Mouse (Mus musculus) midbrain, embryonic 10.5 days (tissue): ENCODE results near the gene Hhatl. TPM values are rescaled to one million over a fixed set of nuclear protein-coding genes. Genes with fewer than 3 reads are reported as not detected.

Source experiments
- DNase-seq: peaks from one replicate; pipeline ENCODE4 v3.0.0-alpha.2; 2017; ENCODE audit warnings: low spot score
- H3K27ac ChIP-seq: fragments of 300-500 bp; sonication (generic); replicated peaks from 2 replicates; pipeline ENCODE4 v1.5.1; 2016; ENCODE audit warnings: mild to moderate bottlenecking
- H3K27me3 ChIP-seq: fragments of 300-500 bp; sonication (generic); 2 replicates; pipeline ENCODE4 v1.6.1; 2016; ENCODE audit warnings: low read depth, mild to moderate bottlenecking; ENCODE audit not compliant: poor library complexity, severe bottlenecking
- H3K36me3 ChIP-seq: fragments of 300-500 bp; sonication (generic); 2 replicates; pipeline ENCODE4 v1.6.1; 2016; ENCODE audit warnings: mild to moderate bottlenecking, moderate library complexity
- H3K4me1 ChIP-seq: fragments of 300-500 bp; sonication (generic); 2 replicates; pipeline ENCODE4 v1.6.1; 2016
- H3K4me3 ChIP-seq: fragments of 300-500 bp; sonication (generic); 2 replicates; pipeline ENCODE4 v1.5.1; 2016; ENCODE audit warnings: mild to moderate bottlenecking, moderate library complexity
- H3K9me3 ChIP-seq: fragments of 300-500 bp; sonication (generic); replicated peaks from 2 replicates; pipeline ENCODE4 v1.6.1; 2016; ENCODE audit warnings: mild to moderate bottlenecking
- WGBS: fragments of 180-500 bp; shearing (Covaris S2); methylation state at CpG from one replicate; pipeline ENCODE4 v1.1.7; 2016; 5-methylcytosine and 5-hydroxymethylcytosine counted together
- polyA plus RNA-seq: library from polyadenylated mRNA; unstranded; fragments of >200 nt; fragmentation: Nextera tagmentation; extraction: Ambion mirVana; gene quantifications from 2 replicates; pipeline ENCODE4 v1.2.1, GENCODE M21; 2016

Gene Hhatl
- polyA plus RNA-seq, 1 experiment from 2014 or later, result not detected

DNA sequence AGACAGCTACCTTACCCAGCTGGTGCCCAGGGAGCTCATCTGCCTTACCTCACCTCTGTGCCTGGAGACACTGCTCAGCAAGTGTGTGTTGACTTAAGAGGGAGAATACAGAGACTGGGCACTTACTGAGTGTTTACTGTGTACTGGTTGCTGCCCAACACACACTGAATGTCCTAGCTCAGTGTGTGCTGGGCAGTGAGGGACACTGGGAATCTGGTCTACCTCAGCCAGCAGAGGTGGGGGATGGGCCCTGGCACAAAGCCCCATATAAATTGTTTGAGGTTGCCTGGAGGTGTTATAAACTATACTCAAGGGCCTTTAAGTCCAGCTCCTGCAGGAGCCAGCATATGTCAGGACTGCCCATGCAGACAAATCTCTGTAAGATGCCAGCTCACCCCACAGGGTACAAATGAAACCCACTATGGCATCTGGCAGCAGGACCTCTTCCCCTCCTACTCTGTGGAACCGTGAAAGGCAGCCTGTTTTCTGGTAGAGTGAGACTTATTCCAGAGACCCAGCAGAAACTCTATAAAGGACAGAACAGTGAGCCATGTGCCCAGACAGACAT, 2.7 kb upstream of the Hhatl start:
- peaks cover 25% of the 10 kb centered on the region for H3K4me1 ChIP-seq
- no peaks in the 10 kb centered on the region for H3K9me3 ChIP-seq
- DNase-seq, result no peak
- WGBS, result 61% methylated on average over 1 of the region's 1 CpGs
- H3K27ac ChIP-seq, result no peak overlapping the region
- no peak overlapping the region for H3K4me3 ChIP-seq
- H3K36me3 ChIP-seq, result no peaks in the 10 kb centered on the region
- no peaks in the 10 kb centered on the region for H3K27me3 ChIP-seq

GRCm38 (mm10) chr9:121791206-121791605, 1.1 kb downstream of the Hhatl start:
- H3K9me3 ChIP-seq, result no peaks in the 10 kb centered on the region
- H3K4me1 ChIP-seq, result peaks cover 12% of the 10 kb centered on the region; the same call in 1 of the 2 replicates
- no peak overlapping the region for H3K4me3 ChIP-seq
- peak; percentile 60 for DNase-seq
- H3K36me3 ChIP-seq, result no peaks in the 10 kb centered on the region
- H3K27me3 ChIP-seq, result no peaks in the 10 kb centered on the region
- H3K27ac ChIP-seq, result no peak overlapping the region
- 12% methylated on average over 5 of the region's 5 CpGs for WGBS

GRCm38 (mm10) chr9:121786359-121786758, 5.9 kb downstream of the Hhatl start:
- WGBS, result 90% methylated on average over 2 of the region's 2 CpGs
- no peaks in the 10 kb centered on the region for H3K36me3 ChIP-seq
- peaks cover 3% of the 10 kb centered on the region; the same call in 1 of the 2 replicates for H3K4me1 ChIP-seq
- no peaks in the 10 kb centered on the region for H3K27me3 ChIP-seq
- no peak for DNase-seq
- no peak overlapping the region for H3K27ac ChIP-seq
- H3K9me3 ChIP-seq, result no peaks in the 10 kb centered on the region
- no peak overlapping the region for H3K4me3 ChIP-seq

GRCm38 (mm10) chr9:121785261-121785660, 7.0 kb downstream of the Hhatl start:
- WGBS, result 86% methylated on average over 8 of the region's 8 CpGs
- no peak overlapping the region for H3K4me3 ChIP-seq
- H3K9me3 ChIP-seq, result no peaks in the 10 kb centered on the region
- no peaks in the 10 kb centered on the region for H3K36me3 ChIP-seq
- no peaks in the 10 kb centered on the region; the same call in 1 of the 2 replicates for H3K4me1 ChIP-seq
- peaks cover 7% of the 10 kb centered on the region for H3K27me3 ChIP-seq
- H3K27ac ChIP-seq, result no peak overlapping the region
- DNase-seq, result no peak

DNA sequence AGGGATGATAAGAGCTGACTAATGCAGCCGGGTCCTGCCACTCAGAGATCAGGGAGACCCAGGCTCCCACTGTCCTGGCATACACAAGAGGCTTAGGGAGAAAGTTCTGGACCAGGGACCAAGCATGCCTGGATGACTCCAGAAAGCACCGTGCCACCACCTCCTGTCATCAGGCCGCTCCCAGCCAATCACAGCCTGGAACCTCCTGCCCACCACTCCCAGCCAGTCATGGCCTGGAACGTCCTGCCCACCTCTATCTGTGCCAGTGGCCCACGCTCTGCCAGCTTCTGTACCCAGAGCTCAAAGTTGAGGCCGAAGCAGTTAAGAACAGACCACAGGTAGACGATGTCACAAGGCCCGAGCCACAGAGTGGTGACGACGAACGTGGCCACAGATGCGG, 7.5 kb downstream of the Hhatl start:
- no peak overlapping the region for H3K4me3 ChIP-seq
- peaks cover 12% of the 10 kb centered on the region for H3K27me3 ChIP-seq
- no peaks in the 10 kb centered on the region for H3K9me3 ChIP-seq
- WGBS, result 93% methylated on average over 12 of the region's 12 CpGs
- DNase-seq, result no peak
- H3K27ac ChIP-seq, result no peak overlapping the region
- no peaks in the 10 kb centered on the region for H3K36me3 ChIP-seq
- H3K4me1 ChIP-seq, result no peaks in the 10 kb centered on the region; the same call in 1 of the 2 replicates

- H3K4me1 ChIP-seq, result peaks cover 11% of the 10 kb centered on the region
- peaks cover 57% of the 10 kb centered on the region for H3K27me3 ChIP-seq
- peak; percentile 35 for DNase-seq
- H3K9me3 ChIP-seq, result no peaks in the 10 kb centered on the region
- no peaks in the 10 kb centered on the region for H3K36me3 ChIP-seq
- H3K4me3 ChIP-seq, result peak overlapping the region; percentile 45
- no peak overlapping the region; the same call in 1 of the 2 replicates for H3K27ac ChIP-seq
- WGBS, result 13% methylated on average over 54 of the region's 54 CpGs
These were observed 14.2 kb downstream of the Hhatl start for GRCm38 (mm10) chr9:121778066-121778624.

GRCm38 (mm10) chr9:121777484-121778065, 14.7 kb downstream of the Hhatl start, which contains the start of gene Klhl40:
Gene Klhl40 (plus strand): TSS chr9:121777607.
- Histone ChIP-seq H3K27ac (no peak within 1 kb of the TSS; the same call in 1 of the 2 replicates), H3K36me3 (no peaks in the 10 kb centered on the region), H3K4me1 (peaks cover 11% of the 10 kb centered on the region), H3K9me3 (no peaks in the 10 kb centered on the region), H3K4me3 (peak within 1 kb of the TSS; percentile 45), H3K27me3 (peaks cover 57% of the 10 kb centered on the region)
- DNase-seq, result no peak
- 23% methylated on average over 30 of the region's 30 CpGs for WGBS

DNA sequence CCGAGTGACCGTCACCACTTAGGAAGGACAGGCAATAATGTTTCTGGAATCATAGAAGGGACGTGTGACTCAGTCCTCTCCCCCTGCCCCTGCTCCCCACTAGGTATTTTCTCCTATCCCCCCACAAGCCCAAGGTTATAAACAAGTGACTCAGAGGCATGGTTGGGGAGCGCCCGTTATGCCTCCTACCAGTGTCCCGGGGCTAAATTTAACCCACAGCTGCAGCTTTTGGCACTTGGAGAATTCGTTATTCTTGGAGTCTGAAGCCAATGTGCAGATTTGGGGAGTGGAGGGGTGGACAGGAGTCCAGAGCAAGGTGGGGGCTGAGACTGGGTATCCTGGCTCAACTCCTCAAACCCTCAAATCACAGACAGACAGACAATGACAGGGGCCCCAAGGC, 15.8 kb downstream of the Hhatl start:
- Histone ChIP-seq H3K4me1 (peaks cover 11% of the 10 kb centered on the region), H3K27me3 (peaks cover 57% of the 10 kb centered on the region), H3K36me3 (no peaks in the 10 kb centered on the region), H3K4me3 (no peak overlapping the region), H3K9me3 (no peaks in the 10 kb centered on the region), H3K27ac (no peak overlapping the region)
- no peak for DNase-seq
- 87% methylated on average over 7 of the region's 7 CpGs for whole genome bisulfite sequencing

DNA sequence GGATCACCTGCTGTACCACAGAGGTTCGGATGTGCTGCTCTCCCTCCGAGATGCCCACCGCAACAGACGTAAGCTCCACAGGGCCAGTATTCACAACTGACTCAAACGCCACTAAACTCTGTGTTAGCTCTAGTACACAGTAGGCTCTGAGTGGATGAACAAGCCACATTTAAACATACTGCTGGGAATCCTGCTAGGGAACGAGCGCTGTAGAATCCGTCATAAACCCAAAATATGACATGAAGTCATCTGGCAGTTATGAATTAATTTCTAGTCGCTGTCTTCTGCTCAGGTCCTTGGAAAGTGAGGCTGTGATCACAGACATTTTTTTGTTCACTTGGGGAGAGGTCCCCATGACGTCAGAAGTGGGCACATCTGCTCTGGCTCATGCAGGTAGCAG, 16.4 kb downstream of the Hhatl start:
- no peak overlapping the region for H3K4me3 ChIP-seq
- no peaks in the 10 kb centered on the region for H3K36me3 ChIP-seq
- no peaks in the 10 kb centered on the region for H3K9me3 ChIP-seq
- WGBS, result 85% methylated on average over 10 of the region's 10 CpGs
- peaks cover 56% of the 10 kb centered on the region for H3K27me3 ChIP-seq
- no peak overlapping the region for H3K27ac ChIP-seq
- no peak for DNase-seq
- H3K4me1 ChIP-seq, result peaks cover 11% of the 10 kb centered on the region

GRCm38 (mm10) chr9:121772412-121772811, 19.9 kb downstream of the Hhatl start:
- H3K9me3 ChIP-seq, result no peaks in the 10 kb centered on the region
- DNase-seq, result no peak
- no peaks in the 10 kb centered on the region; the same call in none of the 2 replicates for H3K4me1 ChIP-seq
- peaks cover 21% of the 10 kb centered on the region for H3K27me3 ChIP-seq
- H3K36me3 ChIP-seq, result peaks cover 17% of the 10 kb centered on the region
- no peak overlapping the region for H3K27ac ChIP-seq
- H3K4me3 ChIP-seq, result no peak overlapping the region
- 85% methylated on average over 5 of the region's 5 CpGs for WGBS

DNA sequence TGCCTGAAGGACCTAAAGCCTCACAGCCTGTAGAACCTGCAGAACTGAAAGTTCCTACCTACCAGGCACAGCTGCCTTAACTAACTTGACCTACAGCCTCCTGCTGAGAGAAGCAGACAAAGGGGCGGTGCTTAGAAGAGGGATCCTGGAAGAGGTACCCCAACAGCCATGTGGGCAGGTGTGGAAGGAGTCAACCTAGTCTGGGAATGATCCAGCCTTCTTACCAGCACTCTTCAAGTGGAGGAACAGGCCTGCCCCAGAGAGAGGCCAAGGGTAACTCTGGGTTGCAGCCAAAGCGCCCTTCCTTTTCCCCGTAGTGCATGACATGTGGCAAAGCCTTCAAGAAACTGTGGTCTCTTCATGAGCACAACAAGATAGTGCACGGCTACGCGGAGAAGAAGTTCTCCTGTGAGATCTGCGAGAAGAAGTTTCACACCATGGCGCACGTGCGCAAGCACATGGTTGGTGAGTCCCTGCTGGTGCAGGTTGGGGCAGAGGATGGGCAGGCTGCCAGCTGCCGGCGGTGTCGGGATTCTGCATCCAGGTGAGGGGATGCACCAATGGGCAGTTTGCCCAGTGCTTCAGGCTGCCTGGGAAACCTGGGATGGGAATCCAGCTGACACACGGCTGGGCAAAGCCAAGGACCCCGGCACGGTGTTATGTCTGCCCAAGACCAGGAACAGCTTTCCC, 27.0 kb downstream of the Hhatl start:
- no peaks in the 10 kb centered on the region for H3K9me3 ChIP-seq
- H3K4me3 ChIP-seq, result no peak overlapping the region
- peaks cover 74% of the 10 kb centered on the region for H3K36me3 ChIP-seq
- H3K27ac ChIP-seq, result no peak overlapping the region
- 94% methylated on average over 16 of the region's 16 CpGs for whole genome bisulfite sequencing
- no peaks in the 10 kb centered on the region for H3K27me3 ChIP-seq
- DNase-seq, result no peak
- peaks cover 23% of the 10 kb centered on the region for H3K4me1 ChIP-seq

DNA sequence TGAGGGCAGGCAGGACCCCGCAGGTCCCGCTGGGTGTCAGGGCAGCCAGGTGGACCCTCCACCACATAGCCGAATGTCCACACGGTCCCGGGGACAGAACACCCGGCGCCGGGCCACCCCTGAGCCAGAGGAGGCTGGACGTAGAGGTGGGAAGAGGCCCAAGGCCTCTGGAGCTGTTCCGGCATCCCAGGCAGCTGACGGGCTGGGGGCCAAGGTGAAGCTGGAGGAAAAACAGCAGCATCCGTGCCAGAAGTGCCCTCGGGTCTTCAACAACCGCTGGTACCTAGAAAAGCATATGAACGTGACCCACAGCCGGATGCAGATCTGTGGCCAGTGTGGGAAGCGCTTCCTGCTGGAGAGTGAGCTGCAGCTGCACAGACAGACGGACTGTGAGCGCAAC, 28.6 kb downstream of the Hhatl start:
- Histone ChIP-seq H3K4me3 (no peak overlapping the region), H3K27me3 (no peaks in the 10 kb centered on the region), H3K4me1 (peaks cover 35% of the 10 kb centered on the region), H3K9me3 (no peaks in the 10 kb centered on the region), H3K36me3 (peaks cover 70% of the 10 kb centered on the region), H3K27ac (no peak overlapping the region)
- 94% methylated on average over 19 of the region's 19 CpGs for WGBS
- DNase-seq, result no peak

DNA sequence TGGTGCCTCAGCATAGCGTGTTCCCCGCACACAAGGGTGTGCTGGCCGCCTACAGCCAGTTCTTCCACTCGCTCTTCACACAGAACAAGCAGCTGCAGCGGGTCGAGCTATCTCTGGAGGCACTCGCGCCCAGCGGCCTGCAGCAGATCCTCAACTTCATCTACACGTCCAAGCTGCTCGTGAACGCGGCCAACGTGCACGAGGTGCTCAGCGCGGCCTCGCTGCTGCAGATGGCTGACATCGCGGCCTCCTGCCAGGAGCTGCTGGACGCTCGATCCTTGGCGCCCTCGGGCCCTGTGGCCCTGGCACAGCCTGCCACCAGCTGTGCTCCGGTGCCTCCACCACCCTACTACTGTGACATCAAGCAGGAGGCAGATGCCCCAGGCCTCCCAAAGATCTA, 29.5 kb downstream of the Hhatl start:
- Histone ChIP-seq H3K36me3 (peaks cover 60% of the 10 kb centered on the region), H3K27me3 (no peaks in the 10 kb centered on the region), H3K4me1 (peaks cover 45% of the 10 kb centered on the region), H3K27ac (no peak overlapping the region), H3K9me3 (no peaks in the 10 kb centered on the region), H3K4me3 (no peak overlapping the region)
- 91% methylated on average over 25 of the region's 25 CpGs for WGBS
- DNase-seq, result no peak
